Mouse (Mus musculus) forebrain, embryonic 15.5 days (tissue): ENCODE results near the gene Tbx10. TPM values are rescaled to one million over a fixed set of nuclear protein-coding genes. Genes with fewer than 3 reads are reported as not detected.

Source experiments
- ATAC-seq: fragments of 200-750 bp; cut with Nextera tagmentation; replicated peaks from 2 replicates; pipeline ENCODE4 v1.8.0; 2017; ENCODE audit warnings: mild to moderate bottlenecking, moderate TSS enrichment, moderate library complexity
- H3K27ac ChIP-seq: fragments of 300-500 bp; sonication (generic); replicated peaks from 2 replicates; pipeline ENCODE4 v1.5.1; 2015; ENCODE audit warnings: mild to moderate bottlenecking, inconsistent platforms
- H3K27me3 ChIP-seq: fragments of 300-500 bp; sonication (generic); 2 replicates; pipeline ENCODE4 v1.6.1; 2015; ENCODE audit warnings: inconsistent platforms
- H3K36me3 ChIP-seq: fragments of 300-500 bp; sonication (generic); 2 replicates; pipeline ENCODE4 v1.6.1; 2015; ENCODE audit warnings: mild to moderate bottlenecking, inconsistent platforms
- H3K4me1 ChIP-seq: fragments of 300-500 bp; sonication (generic); 2 replicates; pipeline ENCODE4 v1.6.1; 2015; ENCODE audit warnings: inconsistent platforms
- H3K4me2 ChIP-seq: fragments of 300-500 bp; sonication (generic); replicated peaks from 2 replicates; pipeline ENCODE4 v1.6.1; 2015; ENCODE audit warnings: mild to moderate bottlenecking, inconsistent platforms
- H3K4me3 ChIP-seq: fragments of 300-500 bp; sonication (generic); 2 replicates; pipeline ENCODE4 v1.5.1; 2015; ENCODE audit warnings: mild to moderate bottlenecking, inconsistent platforms
- H3K9ac ChIP-seq: fragments of 300-500 bp; sonication (generic); replicated peaks from 2 replicates; pipeline ENCODE4 v1.6.1; 2015; ENCODE audit warnings: mild to moderate bottlenecking, inconsistent platforms
- H3K9me3 ChIP-seq: fragments of 300-500 bp; sonication (generic); 2 replicates; pipeline ENCODE4 v1.6.1; 2016; ENCODE audit warnings: inconsistent platforms
- WGBS: fragments of 180-500 bp; shearing (Covaris S2); methylation state at CpG from one replicate; pipeline ENCODE4 v1.1.7; 2015; ENCODE audit warnings: mixed read lengths; 5-methylcytosine and 5-hydroxymethylcytosine counted together
- polyA plus RNA-seq: library from polyadenylated mRNA; unstranded; fragments of >200 nt; fragmentation: Nextera tagmentation; extraction: Ambion mirVana; gene quantifications from 2 replicates; pipeline ENCODE4 v1.2.1, GENCODE M21; 2015

Gene Tbx10
- polyA plus RNA-seq, 1 experiment from 2014 or later, result 0.13 TPM

- no peak overlapping the region for H3K4me3 ChIP-seq
- no peak overlapping the region for H3K27ac ChIP-seq
- no peak for ATAC-seq
- no peak overlapping the region for H3K9ac ChIP-seq
- H3K4me2 ChIP-seq, result no peak overlapping the region
- H3K4me1 ChIP-seq, result peaks cover 15% of the 10 kb centered on the region
- WGBS, result 65% methylated on average over 8 of the region's 8 CpGs
- no peaks in the 10 kb centered on the region; the same call in 1 of the 2 replicates for H3K27me3 ChIP-seq
- no peaks in the 10 kb centered on the region for H3K36me3 ChIP-seq
- H3K9me3 ChIP-seq, result no peaks in the 10 kb centered on the region
These were observed 4.7 kb downstream of the Tbx10 start for GRCm38 (mm10) chr19:3997231-3997630.

- WGBS, result 74% methylated on average over 8 of the region's 8 CpGs
- no peak overlapping the region for H3K4me2 ChIP-seq
- no peaks in the 10 kb centered on the region for H3K36me3 ChIP-seq
These were observed 5.8 kb downstream of the Tbx10 start for GRCm38 (mm10) chr19:3998335-3998734.

GRCm38 (mm10) chr19:3999121-3999730 lies 6.7 kb downstream of the Tbx10 start:
- peaks cover 15% of the 10 kb centered on the region for H3K4me1 ChIP-seq
- H3K9ac ChIP-seq, result no peak overlapping the region
- H3K4me3 ChIP-seq, result 0 out of 2 replicates have a peak overlapping the region, but pooled peaks have one; percentile 5
- H3K27ac ChIP-seq, result no peak overlapping the region
- ATAC-seq, result no peak
- H3K36me3 ChIP-seq, result no peaks in the 10 kb centered on the region
- H3K4me2 ChIP-seq, result peak overlapping the region; percentile 70; the same call in 1 of the 2 replicates
- no peaks in the 10 kb centered on the region for H3K9me3 ChIP-seq
- H3K27me3 ChIP-seq, result no peaks in the 10 kb centered on the region; the same call in 1 of the 2 replicates
- 81% methylated on average over 9 of the region's 9 CpGs for WGBS

More at GRCm38 (mm10) chr19:3998335-3998734, 5.8 kb downstream of the Tbx10 start:
- Histone ChIP-seq H3K27me3 (no peaks in the 10 kb centered on the region; the same call in 1 of the 2 replicates), H3K9ac (no peak overlapping the region), H3K9me3 (no peaks in the 10 kb centered on the region), H3K27ac (no peak overlapping the region), H3K4me3 (no peak overlapping the region), H3K4me1 (peaks cover 15% of the 10 kb centered on the region)
- ATAC-seq, result no peak

- H3K9ac ChIP-seq, result peak within 1 kb of the TSS; percentile 87
- peaks cover 15% of the 10 kb centered on the region for H3K4me1 ChIP-seq
- peak within 1 kb of the TSS; percentile 96 for H3K27ac ChIP-seq
- 0% methylated on average over 64 of the region's 64 CpGs for WGBS
- H3K9me3 ChIP-seq, result no peaks in the 10 kb centered on the region
- H3K4me3 ChIP-seq, result peak within 1 kb of the TSS; percentile 64
- no peaks in the 10 kb centered on the region for H3K36me3 ChIP-seq
- ATAC-seq, result peak; percentile 90
- H3K4me2 ChIP-seq, result peak within 1 kb of the TSS; percentile 70
- no peaks in the 10 kb centered on the region for H3K27me3 ChIP-seq
These were observed 7.8 kb downstream of the Tbx10 start, which contains the start of the genes Nudt8 and Gm49405 for GRCm38 (mm10) chr19:4000119-4000900. TSS of gene Nudt8 (plus strand) at chr19:4000580. TSS of gene Gm49405 (plus strand) at chr19:4000626.

GRCm38 (mm10) chr19:4000949-4001525 lies 8.5 kb downstream of the Tbx10 start:
- Histone ChIP-seq H3K9ac (peak overlapping the region; percentile 87), H3K36me3 (peaks cover 3% of the 10 kb centered on the region), H3K9me3 (no peaks in the 10 kb centered on the region), H3K27me3 (no peaks in the 10 kb centered on the region), H3K27ac (peak overlapping the region; percentile 96), H3K4me1 (peaks cover 15% of the 10 kb centered on the region), H3K4me2 (peak overlapping the region; percentile 70), H3K4me3 (peak overlapping the region; percentile 64)
- WGBS, result 15% methylated on average over 17 of the region's 17 CpGs
- ATAC-seq, result peak; percentile 8; the same call in 1 of the 2 replicates

GRCm38 (mm10) chr19:4001752-4002151 lies 9.2 kb downstream of the Tbx10 start:
- Histone ChIP-seq H3K4me3 (no peak overlapping the region), H3K36me3 (peaks cover 10% of the 10 kb centered on the region), H3K4me2 (no peak overlapping the region; the same call in 1 of the 2 replicates), H3K9me3 (no peaks in the 10 kb centered on the region), H3K27ac (no peak overlapping the region), H3K4me1 (peaks cover 15% of the 10 kb centered on the region), H3K9ac (0 out of 2 replicates have a peak overlapping the region, but pooled peaks have one; percentile 87), H3K27me3 (no peaks in the 10 kb centered on the region)
- ATAC-seq, result no peak
- WGBS, result 90% methylated on average over 5 of the region's 5 CpGs

GRCm38 (mm10) chr19:4003112-4003511 lies 10.6 kb downstream of the Tbx10 start, which contains the start of gene Doc2g:
TSS of gene Doc2g (plus strand) at chr19:4003313.
- Histone ChIP-seq H3K9ac (no peak within 1 kb of the TSS), H3K27me3 (no peaks in the 10 kb centered on the region), H3K4me2 (no peak within 1 kb of the TSS), H3K36me3 (peaks cover 24% of the 10 kb centered on the region), H3K9me3 (no peaks in the 10 kb centered on the region), H3K4me1 (peaks cover 15% of the 10 kb centered on the region), H3K27ac (no peak within 1 kb of the TSS), H3K4me3 (no peak within 1 kb of the TSS)
- no peak for ATAC-seq
- 73% methylated on average over 1 of the region's 1 CpGs for WGBS

GRCm38 (mm10) chr19:4003641-4004040 lies 11.1 kb downstream of the Tbx10 start:
- H3K4me3 ChIP-seq, result no peak overlapping the region
- H3K27ac ChIP-seq, result no peak overlapping the region
- H3K9me3 ChIP-seq, result no peaks in the 10 kb centered on the region
- peaks cover 27% of the 10 kb centered on the region for H3K36me3 ChIP-seq
- WGBS, result 88% methylated on average over 12 of the region's 12 CpGs
- H3K4me2 ChIP-seq, result no peak overlapping the region
- peaks cover 15% of the 10 kb centered on the region for H3K4me1 ChIP-seq
- no peak for ATAC-seq
- no peaks in the 10 kb centered on the region for H3K27me3 ChIP-seq
- H3K9ac ChIP-seq, result no peak overlapping the region

- Histone ChIP-seq H3K27me3 (no peaks in the 10 kb centered on the region), H3K9me3 (no peaks in the 10 kb centered on the region), H3K4me2 (no peak overlapping the region), H3K9ac (no peak overlapping the region), H3K36me3 (peaks cover 31% of the 10 kb centered on the region), H3K4me1 (peaks cover 15% of the 10 kb centered on the region), H3K4me3 (no peak overlapping the region), H3K27ac (no peak overlapping the region)
- ATAC-seq, result no peak
- WGBS, result 89% methylated on average over 15 of the region's 15 CpGs
These were observed 11.8 kb downstream of the Tbx10 start for GRCm38 (mm10) chr19:4004331-4004730.

- no peak overlapping the region for H3K9ac ChIP-seq
- no peak overlapping the region for H3K4me3 ChIP-seq
- 84% methylated on average over 9 of the region's 9 CpGs for WGBS
- H3K4me2 ChIP-seq, result no peak overlapping the region
- no peak for ATAC-seq
- H3K27me3 ChIP-seq, result no peaks in the 10 kb centered on the region
- H3K27ac ChIP-seq, result no peak overlapping the region
- peaks cover 8% of the 10 kb centered on the region for H3K4me1 ChIP-seq
- H3K36me3 ChIP-seq, result peaks cover 39% of the 10 kb centered on the region
- H3K9me3 ChIP-seq, result no peaks in the 10 kb centered on the region
These were observed 12.5 kb downstream of the Tbx10 start for GRCm38 (mm10) chr19:4005091-4005490.

GRCm38 (mm10) chr19:4005971-4006370 lies 13.4 kb downstream of the Tbx10 start:
- Histone ChIP-seq H3K36me3 (peaks cover 42% of the 10 kb centered on the region), H3K4me3 (no peak overlapping the region), H3K9me3 (no peaks in the 10 kb centered on the region), H3K27me3 (no peaks in the 10 kb centered on the region), H3K4me1 (peaks cover 9% of the 10 kb centered on the region), H3K9ac (no peak overlapping the region), H3K4me2 (no peak overlapping the region), H3K27ac (no peak overlapping the region)
- no peak for ATAC-seq
- 97% methylated on average over 8 of the region's 8 CpGs for WGBS

GRCm38 (mm10) chr19:4011086-4011485 lies 18.5 kb downstream of the Tbx10 start:
- Histone ChIP-seq H3K36me3 (peaks cover 38% of the 10 kb centered on the region), H3K4me2 (no peak overlapping the region), H3K9me3 (no peaks in the 10 kb centered on the region), H3K4me3 (no peak overlapping the region), H3K4me1 (peaks cover 17% of the 10 kb centered on the region), H3K27me3 (no peaks in the 10 kb centered on the region), H3K27ac (no peak overlapping the region), H3K9ac (no peak overlapping the region)
- ATAC-seq, result no peak
- whole genome bisulfite sequencing, result 91% methylated on average over 5 of the region's 5 CpGs
